Mouse (Mus musculus): Measurements from ENCODE around the gene Gtf3c5. TPM values are rescaled to one million over a fixed set of nuclear protein-coding genes. Genes with fewer than 3 reads are reported as not detected.
A peak's percentile ranks its signal among the peaks of the same experiment; 100 is the strongest.

The Gtf3c5 gene
- total RNA-seq (2014; rRNA removed) (2.9 and 3.1 TPM in 2 replicates), polyA plus RNA-seq (2012; rRNA removed) (7.8 and 9.0 TPM in 2 replicates)

DNA sequence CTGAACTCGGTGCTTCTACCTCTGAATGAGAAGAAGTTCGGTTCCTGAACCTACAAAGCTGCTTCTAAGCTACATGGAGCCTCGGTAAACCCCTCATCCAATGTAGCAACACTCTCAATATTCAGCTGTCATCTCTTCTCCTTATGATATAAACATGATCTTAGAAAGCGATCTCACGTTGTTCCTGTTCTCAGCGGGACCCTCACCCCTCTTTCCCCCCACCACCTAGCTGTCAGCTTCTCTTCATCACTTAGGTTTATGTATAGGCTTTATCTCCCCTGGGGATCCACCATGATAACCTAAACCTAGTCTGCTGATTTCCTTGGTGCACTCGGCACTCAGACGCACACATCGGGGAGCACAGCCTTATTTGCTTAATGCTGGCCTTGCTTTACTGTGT is at the start of gene Gtf3c5:
Gene Gtf3c5 (minus strand): TSS at position 101 of the 400 bp plus-strand sequence.
- Histone ChIP-seq H3K4me1 (ENCODE audit: control insufficient read depth, insufficient read depth, low read length) (no peaks in the 10 kb centered on the region), H3K79me2 (ENCODE audit: control insufficient read depth, insufficient read depth, low read length) (no peaks in the 10 kb centered on the region), H3K27ac (replicated peaks; ENCODE audit: insufficient read depth, low read depth, low read length) (peak within 1 kb of the TSS; percentile 75), H3K36me3 (ENCODE audit: control insufficient read depth, insufficient read depth, low read length) (no peaks in the 10 kb centered on the region), H3K27me3 (ENCODE audit: control insufficient read depth, insufficient read depth, low read length) (no peaks in the 10 kb centered on the region), H3K4me3 (ENCODE audit: insufficient read depth, low read depth, low read length) (peak within 1 kb of the TSS; percentile 78), H3K9ac (ENCODE audit: low read depth, low read length) (peak within 1 kb of the TSS; percentile 64)
- 78% methylated on average over 9 of the region's 9 CpGs for WGBS
- DNase-seq (ENCODE audit: extremely low read depth, low read depth, low spot score) = no peak
- no peak for TF ChIP-seq POLR2A (IDR thresholded peaks at IDR 0.05; ENCODE audit: extremely low read depth, insufficient read depth, low read length)
- TF ChIP-seq CTCF (IDR thresholded peaks at IDR 0.05; ENCODE audit: low read depth, low read length) = no peak

- peak overlapping the region; percentile 15; the same call in 1 of the 2 replicates for H3K27ac ChIP-seq (replicated peaks; ENCODE audit: insufficient read depth, low read depth, low read length)
- H3K9ac ChIP-seq (ENCODE audit: low read depth, low read length) = no peak overlapping the region
- DNase-seq (ENCODE audit: extremely low read depth, low read depth, low spot score) = no peak
- no peaks in the 10 kb centered on the region for H3K79me2 ChIP-seq (ENCODE audit: control insufficient read depth, insufficient read depth, low read length)
- no peak overlapping the region for H3K4me3 ChIP-seq (ENCODE audit: insufficient read depth, low read depth, low read length)
- no peaks in the 10 kb centered on the region for H3K27me3 ChIP-seq (ENCODE audit: control insufficient read depth, insufficient read depth, low read length)
- TF ChIP-seq CTCF (IDR thresholded peaks at IDR 0.05; ENCODE audit: low read depth, low read length) = no peak
- WGBS = 46% methylated on average over 4 of the region's 4 CpGs
- no peaks in the 10 kb centered on the region for H3K36me3 ChIP-seq (ENCODE audit: control insufficient read depth, insufficient read depth, low read length)
- peaks cover 6% of the 10 kb centered on the region for H3K4me1 ChIP-seq (ENCODE audit: control insufficient read depth, insufficient read depth, low read length)
Measured at GRCm38 (mm10) chr2:28633136-28633535, 49.6 kb upstream of the Gtf3c5 start.

GRCm38 (mm10) chr2:28632626-28633025 is 49.1 kb upstream of the Gtf3c5 start:
- no peaks in the 10 kb centered on the region for H3K79me2 ChIP-seq (ENCODE audit: control insufficient read depth, insufficient read depth, low read length)
- DNase-seq (ENCODE audit: extremely low read depth, low read depth, low spot score) = peak; percentile 88
- H3K27ac ChIP-seq (replicated peaks; ENCODE audit: insufficient read depth, low read depth, low read length) = peak overlapping the region; percentile 63; the same call in 1 of the 2 replicates
- no peak overlapping the region for H3K4me3 ChIP-seq (ENCODE audit: insufficient read depth, low read depth, low read length)
- H3K4me1 ChIP-seq (ENCODE audit: control insufficient read depth, insufficient read depth, low read length) = peaks cover 6% of the 10 kb centered on the region
- H3K36me3 ChIP-seq (ENCODE audit: control insufficient read depth, insufficient read depth, low read length) = no peaks in the 10 kb centered on the region
- H3K9ac ChIP-seq (ENCODE audit: low read depth, low read length) = no peak overlapping the region
- WGBS = 56% methylated on average over 1 of the region's 1 CpGs
- TF ChIP-seq CTCF (IDR thresholded peaks at IDR 0.05; ENCODE audit: low read depth, low read length) (no peak), POLR2A (IDR thresholded peaks at IDR 0.05; ENCODE audit: extremely low read depth, insufficient read depth, low read length) (no peak)
- no peaks in the 10 kb centered on the region for H3K27me3 ChIP-seq (ENCODE audit: control insufficient read depth, insufficient read depth, low read length)

- TF ChIP-seq POLR2A (IDR thresholded peaks at IDR 0.05; ENCODE audit: extremely low read depth, insufficient read depth, low read length) (no peak), CTCF (IDR thresholded peaks at IDR 0.05; ENCODE audit: low read depth, low read length) (no peak)
- H3K27me3 ChIP-seq (ENCODE audit: control insufficient read depth, insufficient read depth, low read length) = no peaks in the 10 kb centered on the region
- H3K27ac ChIP-seq (replicated peaks; ENCODE audit: insufficient read depth, low read depth, low read length) = peak overlapping the region; percentile 14; the same call in 1 of the 2 replicates
- no peaks in the 10 kb centered on the region for H3K79me2 ChIP-seq (ENCODE audit: control insufficient read depth, insufficient read depth, low read length)
- no peak overlapping the region for H3K9ac ChIP-seq (ENCODE audit: low read depth, low read length)
- WGBS = 21% methylated on average over 4 of the region's 4 CpGs
- H3K4me1 ChIP-seq (ENCODE audit: control insufficient read depth, insufficient read depth, low read length) = peaks cover 6% of the 10 kb centered on the region
- no peaks in the 10 kb centered on the region for H3K36me3 ChIP-seq (ENCODE audit: control insufficient read depth, insufficient read depth, low read length)
- peak; percentile 96 for DNase-seq (ENCODE audit: extremely low read depth, low read depth, low spot score)
- H3K4me3 ChIP-seq (ENCODE audit: insufficient read depth, low read depth, low read length) = no peak overlapping the region
Measured at GRCm38 (mm10) chr2:28629911-28630381, 46.4 kb upstream of the Gtf3c5 start.

DNA sequence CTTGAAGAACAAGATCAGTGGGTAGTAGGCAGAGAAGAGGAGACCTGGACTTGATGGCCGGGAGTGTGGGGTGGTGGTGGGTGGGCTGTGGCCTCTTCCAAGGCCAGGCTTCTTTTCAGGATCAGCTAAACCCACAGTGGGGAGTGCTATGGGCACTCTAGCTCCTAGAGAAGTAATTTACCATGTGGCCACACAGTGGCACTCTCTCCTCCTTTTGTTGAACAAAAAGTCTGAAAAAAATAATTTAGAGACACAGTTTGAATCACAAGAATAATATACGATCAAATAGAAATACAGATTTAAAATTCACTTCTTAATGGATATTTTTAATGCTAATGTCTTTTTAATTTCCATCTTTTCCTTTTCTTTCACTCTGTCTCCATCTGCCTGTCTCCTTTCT is 44.5 kb upstream of the Gtf3c5 start:
- Histone ChIP-seq H3K9ac (ENCODE audit: low read depth, low read length) (no peak overlapping the region), H3K79me2 (ENCODE audit: control insufficient read depth, insufficient read depth, low read length) (no peaks in the 10 kb centered on the region), H3K4me1 (ENCODE audit: control insufficient read depth, insufficient read depth, low read length) (peaks cover 5% of the 10 kb centered on the region), H3K36me3 (ENCODE audit: control insufficient read depth, insufficient read depth, low read length) (no peaks in the 10 kb centered on the region), H3K27ac (replicated peaks; ENCODE audit: insufficient read depth, low read depth, low read length) (no peak overlapping the region), H3K27me3 (ENCODE audit: control insufficient read depth, insufficient read depth, low read length) (no peaks in the 10 kb centered on the region), H3K4me3 (ENCODE audit: insufficient read depth, low read depth, low read length) (no peak overlapping the region)
- no peak for DNase-seq (ENCODE audit: extremely low read depth, low read depth, low spot score)
- WGBS = 61% methylated on average over 2 of the region's 2 CpGs
- no peak for TF ChIP-seq POLR2A (IDR thresholded peaks at IDR 0.05; ENCODE audit: extremely low read depth, insufficient read depth, low read length)
- TF ChIP-seq CTCF (IDR thresholded peaks at IDR 0.05; ENCODE audit: low read depth, low read length) = no peak

DNA sequence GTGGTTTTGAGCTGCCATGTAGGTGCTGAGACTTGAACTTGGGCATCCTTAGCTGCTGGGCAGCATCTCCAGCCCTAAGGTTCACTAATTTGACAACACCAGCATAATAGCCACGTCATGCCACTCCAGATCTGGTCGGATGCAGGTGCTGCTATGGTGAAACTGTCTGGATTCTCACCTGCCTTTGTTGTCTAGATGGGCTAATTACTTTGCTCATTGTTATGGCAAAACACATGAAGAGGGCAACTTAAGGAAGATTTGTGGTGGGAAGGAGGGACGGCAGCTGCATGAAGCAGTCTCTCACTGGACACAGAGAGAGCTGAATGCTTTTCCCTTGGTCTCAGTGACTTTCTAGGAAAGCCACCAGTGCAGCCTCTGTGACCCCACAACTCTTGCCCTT is 42.5 kb upstream of the Gtf3c5 start:
- no peaks in the 10 kb centered on the region for H3K79me2 ChIP-seq (ENCODE audit: control insufficient read depth, insufficient read depth, low read length)
- no peak for TF ChIP-seq CTCF (IDR thresholded peaks at IDR 0.05; ENCODE audit: low read depth, low read length)
- no peak for TF ChIP-seq POLR2A (IDR thresholded peaks at IDR 0.05; ENCODE audit: extremely low read depth, insufficient read depth, low read length)
- H3K27me3 ChIP-seq (ENCODE audit: control insufficient read depth, insufficient read depth, low read length) = no peaks in the 10 kb centered on the region
- H3K4me1 ChIP-seq (ENCODE audit: control insufficient read depth, insufficient read depth, low read length) = peaks cover 2% of the 10 kb centered on the region
- H3K27ac ChIP-seq (replicated peaks; ENCODE audit: insufficient read depth, low read depth, low read length) = no peak overlapping the region
- no peak overlapping the region for H3K4me3 ChIP-seq (ENCODE audit: insufficient read depth, low read depth, low read length)
- no peaks in the 10 kb centered on the region for H3K36me3 ChIP-seq (ENCODE audit: control insufficient read depth, insufficient read depth, low read length)
- WGBS = 92% methylated on average over 3 of the region's 3 CpGs
- no peak overlapping the region for H3K9ac ChIP-seq (ENCODE audit: low read depth, low read length)
- no peak for DNase-seq (ENCODE audit: extremely low read depth, low read depth, low spot score)
